Mouse (Mus musculus): ENCODE results near the gene Kif1bp.

Gene Kif1bp

GRCm38 (mm10) chr10:62556558-62556901, 21.7 kb downstream of the Kif1bp start:
- in situ Hi-C loops (cut with MseI, MboI), result no loop called here

GRCm38 (mm10) chr10:62555705-62556557, 22.3 kb downstream of the Kif1bp start:
- in situ Hi-C loops (cut with MseI, MboI), result no loop called here

GRCm38 (mm10) chr10:62553611-62554091, 24.6 kb downstream of the Kif1bp start:
- in situ Hi-C loops (cut with MseI, MboI), result loop anchor here in 1 of 2 experiments (5.0 kb wide), 1 partner anchor 51 kb away; no protein-coding TSS in a partner anchor

- in situ Hi-C loops (cut with MseI, MboI), result loop anchor here in 1 of 2 experiments (5.0 kb wide), 1 partner anchor 49 kb away; no protein-coding TSS in a partner anchor
Observed at GRCm38 (mm10) chr10:62550787-62551300, 27.4 kb downstream of the Kif1bp start.

DNA sequence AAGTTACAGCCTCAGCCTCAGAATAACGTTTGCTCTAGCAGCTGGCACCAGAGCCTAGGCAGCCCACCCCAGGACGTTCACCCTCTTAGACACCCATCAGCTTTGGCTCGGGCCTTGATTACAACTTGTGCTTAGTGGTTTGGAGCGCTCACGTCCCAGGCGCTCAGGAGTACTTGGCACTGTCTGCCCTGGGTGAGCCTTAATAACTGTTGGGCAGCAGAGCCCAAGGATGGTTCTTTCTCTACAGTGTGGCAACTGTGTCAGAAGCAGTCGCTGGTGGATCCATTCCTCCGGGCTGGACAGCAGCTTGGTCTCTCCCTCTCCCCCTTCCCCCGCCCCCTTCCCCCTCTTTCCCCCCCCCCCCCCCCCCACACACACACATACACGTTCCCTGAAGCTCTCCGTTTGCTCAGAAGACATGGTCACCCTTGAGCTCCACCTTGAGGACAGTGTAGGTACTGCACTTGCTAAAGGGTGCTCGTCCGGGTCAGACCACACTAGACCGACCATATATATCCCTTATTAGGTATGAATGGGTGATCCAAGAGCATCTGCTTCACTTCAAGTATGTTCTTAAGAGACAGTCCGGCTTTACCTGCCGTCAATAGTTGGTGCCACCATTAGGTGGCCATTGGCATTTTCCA, 28.6 kb downstream of the Kif1bp start:
- in situ Hi-C loops (cut with MseI, MboI), result loop anchor here in 1 of 2 experiments (5.0 kb wide), 1 partner anchor 47 kb away; no protein-coding TSS in a partner anchor

GRCm38 (mm10) chr10:62546441-62546840, 31.8 kb downstream of the Kif1bp start:
- in situ Hi-C loops (cut with MseI, MboI), result no loop called here

GRCm38 (mm10) chr10:62545759-62546158, 32.5 kb downstream of the Kif1bp start:
- in situ Hi-C loops (cut with MseI, MboI), result no loop called here

DNA sequence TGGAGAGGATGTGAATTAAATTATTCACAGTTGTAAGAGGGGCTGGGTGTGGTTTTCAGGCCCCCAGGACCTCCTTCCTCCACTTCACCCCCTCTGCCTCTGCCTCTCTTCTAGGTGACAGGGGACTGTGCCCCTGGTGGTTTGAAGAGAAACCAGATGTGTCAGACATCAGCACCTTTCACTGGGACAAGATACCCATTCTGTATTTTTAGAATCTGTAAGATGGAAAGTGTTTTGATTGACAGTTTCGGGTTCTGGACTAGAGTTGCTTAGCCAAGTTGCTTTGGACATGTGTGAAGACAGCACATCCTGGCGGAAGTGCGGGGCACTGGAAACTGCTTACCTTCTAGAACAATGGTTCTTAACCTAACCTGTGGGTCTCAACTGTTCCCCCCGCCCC, 33.9 kb downstream of the Kif1bp start:
- in situ Hi-C loops (cut with MseI, MboI), result loop anchor here in 1 of 2 experiments (5.0 kb wide), 1 partner anchor 37 kb away; no protein-coding TSS in a partner anchor

GRCm38 (mm10) chr10:62543399-62543808, 34.9 kb downstream of the Kif1bp start:
- in situ Hi-C loops (cut with MseI, MboI), result loop anchor here in 1 of 2 experiments (5.0 kb wide), 1 partner anchor 36 kb away; no protein-coding TSS in a partner anchor

DNA sequence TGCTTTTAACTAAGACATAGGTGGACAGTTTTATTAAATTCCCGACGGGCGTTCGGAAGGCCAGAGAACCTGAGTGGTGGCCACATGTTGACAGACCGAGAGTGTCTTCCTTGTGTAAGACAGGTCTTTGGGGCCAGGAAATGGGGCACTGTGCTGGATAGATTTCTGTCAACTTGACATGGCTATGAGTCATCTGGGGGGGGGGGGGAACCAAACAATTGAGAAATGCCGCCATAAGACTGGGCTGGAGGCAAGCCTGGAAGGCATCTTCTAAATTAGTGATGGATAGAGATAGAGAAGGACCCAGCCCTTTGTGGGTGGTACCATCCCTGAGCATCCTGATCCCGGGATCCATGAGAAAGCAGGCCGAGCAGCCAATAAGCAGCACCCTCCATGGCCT, 35.3 kb downstream of the Kif1bp start:
- in situ Hi-C loops (cut with MseI, MboI), result loop anchor here in 1 of 2 experiments (5.0 kb wide), 1 partner anchor 36 kb away; no protein-coding TSS in a partner anchor

GRCm38 (mm10) chr10:62542507-62542906, 35.8 kb downstream of the Kif1bp start:
- in situ Hi-C loops (cut with MseI, MboI), result loop anchor here in 1 of 2 experiments (5.0 kb wide), 1 partner anchor 35 kb away; no protein-coding TSS in a partner anchor

DNA sequence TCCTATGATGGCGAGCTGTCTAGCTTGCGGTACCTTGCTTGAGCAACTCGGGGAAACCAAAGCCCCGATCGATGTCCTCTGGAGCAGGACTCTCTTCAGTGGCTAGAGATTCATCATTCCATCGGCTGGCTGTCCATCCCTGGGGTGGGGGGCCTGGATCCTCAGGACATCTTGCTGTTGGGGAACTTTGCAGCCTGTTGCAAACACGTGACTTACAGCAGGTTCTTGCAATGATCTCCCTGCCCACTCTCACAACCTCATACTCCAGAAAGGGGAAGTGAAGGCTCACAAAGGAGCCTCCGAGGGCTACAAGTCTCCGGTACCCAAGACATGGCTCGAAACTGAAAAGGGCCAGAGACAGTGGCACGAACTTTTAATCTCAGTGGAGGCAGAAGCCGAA, 36.8 kb downstream of the Kif1bp start:
- in situ Hi-C loops (cut with MseI, MboI), result loop anchor here in 1 of 2 experiments (5.0 kb wide), 1 partner anchor 34 kb away; no protein-coding TSS in a partner anchor

DNA sequence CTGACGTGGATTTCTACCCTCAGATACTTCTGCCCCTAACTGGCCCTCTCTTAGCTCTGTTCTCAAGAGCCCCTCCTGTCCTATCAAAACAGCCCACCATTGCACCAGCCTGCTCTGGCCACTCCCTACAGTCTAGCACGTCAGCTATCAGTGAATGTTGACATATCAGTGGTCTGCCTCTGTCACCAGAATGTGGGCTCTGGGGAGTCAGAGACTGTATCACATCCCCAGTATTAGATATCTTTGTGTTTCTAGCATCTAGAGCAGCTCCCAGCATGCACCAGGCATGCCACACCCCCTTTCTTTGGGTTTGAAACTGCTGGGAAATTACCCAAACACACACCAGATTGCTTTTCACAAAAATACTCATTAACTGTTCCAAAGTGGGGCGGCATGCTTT, 37.5 kb downstream of the Kif1bp start:
- in situ Hi-C loops (cut with MseI, MboI), result loop anchor here in 1 of 2 experiments (5.0 kb wide), 1 partner anchor 33 kb away; no protein-coding TSS in a partner anchor

GRCm38 (mm10) chr10:62534509-62534908, 43.7 kb downstream of the Kif1bp start:
- in situ Hi-C loops (cut with MseI, MboI), result no loop called here

- in situ Hi-C loops (cut with MseI, MboI), result no loop called here
Observed at GRCm38 (mm10) chr10:62532832-62533231, 45.4 kb downstream of the Kif1bp start.

DNA sequence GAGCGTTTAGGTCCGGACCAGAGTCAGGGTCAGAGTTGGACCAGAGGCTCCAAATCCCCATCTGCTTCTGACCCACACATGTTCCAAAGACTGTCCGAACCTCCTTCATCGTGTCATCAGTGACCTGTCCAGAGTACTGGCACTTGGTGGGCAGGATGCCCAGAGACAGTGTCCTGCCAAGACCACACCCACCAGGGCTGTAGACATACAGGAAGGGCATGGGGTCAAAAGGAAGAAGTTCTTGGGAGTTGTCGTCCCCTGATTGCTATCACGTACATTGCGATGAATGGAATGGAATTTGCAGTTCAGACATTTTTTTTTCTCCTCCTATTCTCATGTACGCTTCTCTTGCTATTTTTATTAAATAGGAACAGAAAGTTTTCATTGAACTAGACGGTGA, 48.1 kb downstream of the Kif1bp start:
- in situ Hi-C loops (cut with MseI, MboI), result no loop called here

GRCm38 (mm10) chr10:62527351-62527750, 50.9 kb downstream of the Kif1bp start, which contains the start of gene Srgn:
Srgn (minus strand) TSS chr10:62527451.
- in situ Hi-C loops (cut with MseI, MboI), result no loop called here

DNA sequence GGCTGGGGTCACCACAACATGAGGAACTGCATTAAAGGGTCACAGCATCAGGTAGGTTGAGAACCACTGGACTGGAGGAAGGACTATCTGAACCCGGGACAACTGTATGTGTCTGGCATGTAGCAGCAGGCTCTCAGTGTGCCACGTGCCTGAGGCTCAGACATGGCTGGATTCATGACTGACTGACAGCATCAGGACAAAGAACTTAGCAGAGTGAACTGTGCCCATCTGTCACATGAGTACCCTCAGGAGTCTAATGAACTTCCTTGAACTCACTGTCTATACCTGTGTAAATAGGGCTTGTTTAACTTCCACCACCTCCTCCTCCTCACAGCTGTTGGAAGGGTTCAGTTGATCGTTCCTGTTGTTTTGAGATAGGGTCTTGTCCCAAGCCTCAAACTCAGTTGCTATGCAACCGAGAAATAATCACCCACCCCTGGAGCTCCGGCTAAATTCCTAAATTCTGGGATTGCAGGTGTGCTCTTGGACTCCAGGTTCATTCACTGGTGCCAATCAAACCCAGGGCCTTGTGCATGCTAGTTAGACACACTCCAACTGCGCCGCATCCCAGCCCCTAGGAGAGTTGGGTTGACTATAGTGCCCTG, 55.8 kb downstream of the Kif1bp start:
- in situ Hi-C loops (cut with MseI, MboI), result no loop called here

GRCm38 (mm10) chr10:62521763-62522162, 56.5 kb downstream of the Kif1bp start:
- in situ Hi-C loops (cut with MseI, MboI), result no loop called here

DNA sequence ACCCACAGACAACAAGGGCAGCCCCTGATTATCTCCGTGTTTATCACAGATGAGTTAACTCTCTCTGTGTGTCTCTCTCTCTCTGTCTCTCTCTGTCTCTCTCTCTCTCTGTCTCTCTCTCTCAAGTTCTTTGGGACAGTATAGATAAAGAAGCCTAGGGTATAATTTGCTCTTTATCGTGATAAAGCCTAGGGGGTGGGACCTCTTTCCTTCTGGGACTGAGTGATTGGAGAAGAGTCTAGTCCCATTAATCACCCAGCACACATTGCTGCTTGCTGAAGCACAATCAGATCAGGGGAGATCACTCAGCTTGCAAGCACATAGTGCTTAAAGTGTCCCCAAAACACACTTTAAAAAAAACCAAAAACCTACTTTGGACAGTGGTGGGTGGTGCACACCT, 57.3 kb downstream of the Kif1bp start:
- in situ Hi-C loops (cut with MseI, MboI), result no loop called here

- in situ Hi-C loops (cut with MseI, MboI), result no loop called here
Observed at GRCm38 (mm10) chr10:62517511-62517910, 60.7 kb downstream of the Kif1bp start.

All from mouse trophoblast stem cell (cell line).